Mouse (Mus musculus) hindbrain, embryonic 14.5 days (tissue): ENCODE results near the gene Foxa1. TPM values are rescaled to one million over a fixed set of nuclear protein-coding genes. Genes with fewer than 3 reads are reported as not detected.

ENCODE experiments used
- ATAC-seq: fragments of 200-750 bp; cut with Nextera tagmentation; 2 replicates; pipeline ENCODE4 v1.8.0; 2017; ENCODE audit warnings: moderate number of reproducible peaks, mild to moderate bottlenecking, moderate TSS enrichment, moderate library complexity; ENCODE audit not compliant: low FRiP score
- DNase-seq: peaks from one replicate; pipeline ENCODE4 v3.0.0-alpha.2; 2015; ENCODE audit warnings: low spot score
- H3K27ac ChIP-seq: fragments of 300-500 bp; sonication (generic); 2 replicates; pipeline ENCODE4 v1.5.1; 2014; ENCODE audit warnings: mild to moderate bottlenecking, moderate library complexity
- H3K27me3 ChIP-seq: fragments of 300-500 bp; sonication (generic); 2 replicates; pipeline ENCODE4 v1.6.1; 2014; ENCODE audit warnings: mild to moderate bottlenecking, low read length, mixed read lengths; ENCODE audit not compliant: control insufficient read depth, insufficient read depth
- H3K36me3 ChIP-seq: fragments of 300-500 bp; sonication (generic); replicated peaks from 2 replicates; pipeline ENCODE4 v1.6.1; 2014; ENCODE audit not compliant: control insufficient read depth, insufficient read depth
- H3K4me1 ChIP-seq: fragments of 300-500 bp; sonication (generic); replicated peaks from 2 replicates; pipeline ENCODE4 v1.6.1; 2014; ENCODE audit warnings: antibody characterized with exemption, low read length, mixed read lengths; ENCODE audit not compliant: control insufficient read depth, insufficient read depth
- H3K4me2 ChIP-seq: fragments of 300-500 bp; sonication (generic); replicated peaks from 2 replicates; pipeline ENCODE4 v1.6.1; 2014; ENCODE audit warnings: mild to moderate bottlenecking, moderate library complexity
- H3K4me3 ChIP-seq: fragments of 300-500 bp; sonication (generic); replicated peaks from 2 replicates; pipeline ENCODE4 v1.5.1; 2014; ENCODE audit warnings: mild to moderate bottlenecking, low read length
- H3K9ac ChIP-seq: fragments of 300-500 bp; sonication (generic); 2 replicates; pipeline ENCODE4 v1.6.1; 2014
- H3K9me3 ChIP-seq: fragments of 300-500 bp; sonication (generic); 2 replicates; pipeline ENCODE4 v1.6.1; 2016; ENCODE audit warnings: low read length; ENCODE audit not compliant: control insufficient read depth
- WGBS: fragments of 180-500 bp; shearing (Covaris S2); extraction: QIAGEN DNeasy Blood & Tissue Kit; methylation state at CpG from one replicate; pipeline ENCODE4 v1.1.7; 2014; 5-methylcytosine and 5-hydroxymethylcytosine counted together
- polyA plus RNA-seq: library from polyadenylated mRNA; unstranded; fragments of >200 nt; fragmentation: Nextera tagmentation; extraction: Ambion mirVana; gene quantifications from 2 replicates; pipeline ENCODE4 v1.2.1, GENCODE M21; 2014

Foxa1 gene
- polyA plus RNA-seq, 1 experiment from 2014 or later: 1.1 TPM

DNA sequence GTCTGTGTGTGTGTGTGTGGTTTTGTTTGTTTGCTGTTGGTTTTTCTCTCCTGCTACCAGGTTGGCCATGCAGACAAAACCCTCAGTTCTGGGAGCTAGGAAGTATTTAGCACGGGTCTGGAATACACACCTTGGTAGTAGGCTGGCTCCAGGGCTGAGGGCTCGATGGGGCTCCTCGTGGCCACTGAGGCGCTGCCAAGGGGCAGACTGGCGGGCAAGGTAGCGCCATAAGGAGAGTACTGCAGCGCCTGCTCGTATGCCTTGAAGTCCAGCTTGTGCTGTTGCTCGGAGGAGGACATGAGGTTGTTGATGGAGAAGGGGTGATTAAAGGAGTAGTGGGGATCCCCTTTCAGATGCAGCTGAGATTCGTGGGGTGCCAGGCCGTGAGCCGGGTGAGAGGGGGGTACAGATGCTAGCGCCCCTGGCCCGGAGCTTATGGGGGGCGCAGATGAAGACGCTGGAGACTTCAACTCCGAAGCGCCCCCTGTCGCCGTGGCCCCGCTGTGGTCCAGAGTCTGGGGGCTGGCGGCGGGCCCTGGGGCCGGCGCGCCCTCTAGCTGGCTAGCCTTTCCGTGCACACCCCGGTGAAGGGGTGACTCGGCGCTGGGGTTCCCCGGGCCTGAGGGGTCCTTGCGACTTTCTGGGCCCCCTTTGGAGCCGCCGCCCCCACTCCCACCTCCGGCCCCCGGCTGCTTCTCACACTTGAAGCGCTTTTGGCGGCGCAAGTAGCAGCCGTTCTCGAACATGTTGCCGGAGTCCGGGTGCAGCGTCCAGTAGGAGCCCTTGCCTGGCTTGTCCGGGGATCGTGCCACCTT lies 4.6 kb downstream of the Foxa1 start:
- Histone ChIP-seq H3K4me1 (no peaks in the 10 kb centered on the region; the same call in 1 of the 2 replicates), H3K36me3 (no peaks in the 10 kb centered on the region), H3K4me2 (no peak overlapping the region), H3K9me3 (no peaks in the 10 kb centered on the region), H3K4me3 (peak overlapping the region; percentile 11), H3K9ac (no peak overlapping the region), H3K27me3 (peaks cover 89% of the 10 kb centered on the region), H3K27ac (no peak overlapping the region)
- ATAC-seq (0 out of 2 replicates have a peak, but pooled peaks have one; percentile 13), DNase-seq (no peak)
- under 1% methylated on average over 43 of the region's 46 CpGs for WGBS

DNA sequence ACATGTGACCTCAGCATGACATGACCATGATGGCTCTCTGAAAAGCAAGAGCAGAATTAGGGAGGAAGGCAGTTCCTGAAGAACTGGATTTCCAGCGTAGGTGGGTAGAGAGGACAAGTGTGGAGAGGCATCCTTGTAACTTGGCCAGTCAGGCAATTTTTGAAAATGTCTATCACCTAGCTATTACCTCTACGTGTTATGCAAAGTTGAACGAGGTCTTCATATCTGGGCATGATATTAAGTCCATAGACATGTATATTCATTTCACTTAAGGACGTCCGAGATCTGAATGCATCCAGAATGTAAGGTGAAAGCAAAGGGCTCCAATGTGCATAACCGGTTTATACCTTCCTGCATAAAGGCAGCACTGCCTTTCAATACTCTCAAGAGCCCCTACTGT lies 5.6 kb downstream of the Foxa1 start:
- no peak overlapping the region for H3K4me3 ChIP-seq
- ATAC-seq: no peak

DNA sequence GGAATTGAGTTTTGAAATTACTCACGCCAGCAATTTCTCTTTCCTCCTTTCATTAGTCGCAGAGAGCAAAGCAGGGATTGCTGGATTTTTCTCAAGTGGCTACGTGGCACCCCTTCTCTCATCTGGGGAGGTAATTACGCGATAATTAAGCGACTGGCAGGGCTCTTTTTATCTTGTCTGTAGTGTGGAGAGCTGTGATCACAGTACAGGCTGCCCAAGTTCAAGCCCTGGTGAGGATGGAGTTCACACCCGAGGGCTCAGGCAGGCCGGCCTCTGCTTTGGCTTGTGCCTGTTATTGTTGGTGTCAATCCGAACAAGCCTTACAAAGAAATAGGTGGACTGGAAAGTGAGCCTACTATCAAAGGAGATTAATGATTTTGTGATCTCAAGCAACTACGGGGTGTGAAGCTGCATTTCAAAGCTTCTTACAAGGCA lies 7.1 kb downstream of the Foxa1 start:
- Histone ChIP-seq H3K9ac (no peak overlapping the region), H3K27me3 (peaks cover 93% of the 10 kb centered on the region), H3K4me1 (no peaks in the 10 kb centered on the region), H3K4me3 (no peak overlapping the region), H3K27ac (no peak overlapping the region), H3K4me2 (0 out of 2 replicates have a peak overlapping the region, but pooled peaks have one; percentile 37), H3K9me3 (no peaks in the 10 kb centered on the region), H3K36me3 (no peaks in the 10 kb centered on the region)
- DNase-seq (peak; percentile 54), ATAC-seq (no peak)
- under 1% methylated on average over 10 of the region's 10 CpGs for WGBS

More for the DNA sequence above, 5.6 kb downstream of the Foxa1 start:
- Histone ChIP-seq H3K4me2 (no peak overlapping the region; the same call in 1 of the 2 replicates), H3K4me1 (no peaks in the 10 kb centered on the region; the same call in 1 of the 2 replicates), H3K9me3 (no peaks in the 10 kb centered on the region), H3K27me3 (peaks cover 91% of the 10 kb centered on the region), H3K36me3 (no peaks in the 10 kb centered on the region), H3K9ac (no peak overlapping the region), H3K27ac (no peak overlapping the region)
- 9% methylated on average over 6 of the region's 6 CpGs for WGBS
- no peak for DNase-seq

DNA sequence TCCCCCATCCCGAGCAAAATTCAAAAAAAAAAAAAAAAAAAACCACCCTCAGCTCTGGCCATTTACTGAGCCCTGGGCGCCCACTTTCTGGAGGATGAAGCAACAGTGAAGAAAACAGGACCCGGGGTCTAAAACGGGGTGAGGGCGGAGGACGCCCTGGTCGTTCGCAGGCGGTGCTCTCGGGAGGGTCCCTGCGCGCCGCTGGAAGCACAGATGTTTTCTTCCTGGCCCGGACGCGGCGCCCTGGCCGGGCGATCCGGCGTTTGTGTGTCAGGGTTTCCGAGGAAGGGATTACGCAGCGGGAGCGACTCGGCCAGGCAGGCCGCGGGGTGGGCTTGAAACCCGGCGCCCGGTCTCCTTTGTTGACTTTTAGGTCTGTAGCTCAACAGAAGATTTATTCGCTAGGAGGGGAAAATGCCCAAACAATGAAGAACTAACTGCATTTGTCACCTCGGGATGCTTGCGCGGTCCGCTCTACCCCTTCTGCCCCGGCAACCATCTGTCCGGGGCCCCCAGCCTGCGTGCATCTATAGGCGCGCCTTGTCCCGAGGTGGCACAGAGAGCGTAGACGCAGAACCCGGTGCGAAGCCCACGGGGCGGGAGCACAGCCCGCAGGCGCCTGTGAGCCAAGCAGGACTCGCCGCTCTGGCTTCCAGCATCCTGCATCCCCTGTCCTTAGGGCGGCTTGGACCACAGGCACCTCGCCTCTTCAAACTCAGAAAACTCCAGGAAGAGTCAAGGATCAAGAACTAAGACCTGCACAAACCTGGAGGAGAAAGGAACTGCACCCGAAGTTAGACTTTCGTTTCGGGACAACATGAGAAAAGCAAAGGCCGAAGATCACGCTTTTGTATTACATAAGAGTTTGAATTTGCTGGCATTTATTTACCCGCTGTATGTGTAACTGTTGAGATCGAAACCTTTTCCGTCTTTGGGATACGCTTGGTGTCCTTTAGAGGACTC lies 7.8 kb downstream of the Foxa1 start:
- Histone ChIP-seq H3K4me3 (peak overlapping the region; percentile 19), H3K36me3 (no peaks in the 10 kb centered on the region), H3K4me2 (peak overlapping the region; percentile 37), H3K9me3 (no peaks in the 10 kb centered on the region), H3K9ac (peak overlapping the region; percentile 16; the same call in 1 of the 2 replicates), H3K27ac (no peak overlapping the region), H3K4me1 (no peaks in the 10 kb centered on the region), H3K27me3 (peaks cover 93% of the 10 kb centered on the region)
- ATAC-seq (0 out of 2 replicates have a peak, but pooled peaks have one; percentile 21), DNase-seq (peak; percentile 64)
- WGBS: under 1% methylated on average over 63 of the region's 63 CpGs

DNA sequence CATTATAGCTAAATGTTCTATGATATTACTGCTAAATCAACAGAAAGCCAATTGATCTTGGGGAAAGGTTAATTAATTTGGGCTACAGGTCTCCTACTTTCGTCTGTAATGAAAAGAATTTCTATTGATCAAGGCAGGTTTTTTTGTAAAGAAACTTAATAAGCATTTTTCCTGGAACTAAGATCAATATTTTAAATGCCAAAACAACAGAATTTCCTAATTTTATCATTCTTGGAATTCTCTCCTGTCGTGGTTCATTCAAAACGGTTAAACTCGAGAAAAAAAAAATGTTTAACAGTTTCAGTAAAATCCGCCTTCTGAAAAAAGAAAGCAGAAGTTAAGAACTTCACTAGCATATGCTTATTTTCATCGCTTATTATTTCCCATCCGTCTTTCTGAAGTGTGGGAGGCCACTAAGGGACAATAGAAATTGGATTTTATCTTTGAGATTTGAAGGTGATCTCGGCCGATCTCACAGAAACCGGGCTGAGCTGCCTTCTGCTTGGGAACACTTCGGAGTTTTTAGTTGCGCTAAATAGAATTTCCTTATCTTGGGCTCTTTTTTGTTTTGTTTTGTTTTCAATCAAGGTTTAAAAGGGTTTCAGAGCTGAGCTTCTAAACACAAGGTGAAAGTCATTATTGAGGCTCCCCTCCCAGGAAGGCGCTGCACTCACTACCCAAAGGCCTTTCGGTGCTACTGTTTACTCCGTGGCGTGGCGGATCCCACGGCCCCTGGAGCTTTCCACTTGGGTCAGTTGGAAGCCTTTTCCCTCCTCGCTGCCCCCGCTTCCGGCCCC lies 8.7 kb downstream of the Foxa1 start:
- Histone ChIP-seq H3K36me3 (no peaks in the 10 kb centered on the region), H3K4me1 (no peaks in the 10 kb centered on the region), H3K9me3 (no peaks in the 10 kb centered on the region), H3K9ac (no peak overlapping the region), H3K27me3 (peaks cover 93% of the 10 kb centered on the region), H3K4me2 (peak overlapping the region; percentile 37), H3K4me3 (peak overlapping the region; percentile 19), H3K27ac (no peak overlapping the region)
- peak; percentile 66 for DNase-seq
- whole genome bisulfite sequencing: under 1% methylated on average over 21 of the region's 21 CpGs
- ATAC-seq: no peak

DNA sequence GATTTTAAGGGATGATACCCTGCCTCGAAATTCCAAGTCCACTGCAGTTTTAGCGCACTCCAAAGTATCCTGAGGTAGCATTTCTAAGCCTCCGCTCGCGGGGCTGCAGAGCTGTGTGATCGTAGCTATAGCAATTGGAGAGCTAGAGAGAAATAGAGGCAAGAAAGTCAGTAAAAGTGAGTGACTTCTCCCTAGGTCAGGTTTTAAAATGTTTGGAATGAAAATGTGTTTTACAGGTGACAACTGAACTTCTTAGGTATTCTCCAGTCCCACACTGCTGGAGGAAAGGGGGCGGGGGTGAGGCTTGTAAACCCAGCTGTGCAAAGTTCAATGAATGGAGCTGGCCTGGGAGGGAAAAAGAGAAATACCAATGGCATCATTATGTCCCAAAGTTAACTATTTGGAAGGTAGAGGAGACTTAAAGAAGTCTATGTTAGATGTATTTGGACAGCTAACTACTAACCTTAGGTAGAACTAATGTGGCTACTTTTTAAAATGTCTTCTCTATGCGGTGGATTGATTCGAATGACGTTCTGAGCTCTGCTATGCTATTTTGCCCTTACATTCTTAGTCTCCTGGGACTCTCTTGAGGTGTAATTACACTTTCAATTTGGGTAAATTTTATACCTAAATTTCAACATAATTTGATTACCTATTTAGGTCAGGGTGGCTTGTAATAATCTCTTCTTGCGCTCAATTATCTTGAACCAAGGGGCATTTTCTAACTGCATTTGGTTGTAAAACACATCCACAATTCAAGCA lies 9.6 kb downstream of the Foxa1 start:
- no peak overlapping the region for H3K9ac ChIP-seq
- peaks cover 93% of the 10 kb centered on the region for H3K27me3 ChIP-seq
- H3K4me3 ChIP-seq: no peak overlapping the region
- H3K4me2 ChIP-seq: no peak overlapping the region
- H3K9me3 ChIP-seq: no peaks in the 10 kb centered on the region
- ATAC-seq (no peak), DNase-seq (no peak)
- no peak overlapping the region for H3K27ac ChIP-seq
- H3K36me3 ChIP-seq: no peaks in the 10 kb centered on the region
- H3K4me1 ChIP-seq: no peaks in the 10 kb centered on the region
- WGBS: 5% methylated on average over 11 of the region's 11 CpGs

DNA sequence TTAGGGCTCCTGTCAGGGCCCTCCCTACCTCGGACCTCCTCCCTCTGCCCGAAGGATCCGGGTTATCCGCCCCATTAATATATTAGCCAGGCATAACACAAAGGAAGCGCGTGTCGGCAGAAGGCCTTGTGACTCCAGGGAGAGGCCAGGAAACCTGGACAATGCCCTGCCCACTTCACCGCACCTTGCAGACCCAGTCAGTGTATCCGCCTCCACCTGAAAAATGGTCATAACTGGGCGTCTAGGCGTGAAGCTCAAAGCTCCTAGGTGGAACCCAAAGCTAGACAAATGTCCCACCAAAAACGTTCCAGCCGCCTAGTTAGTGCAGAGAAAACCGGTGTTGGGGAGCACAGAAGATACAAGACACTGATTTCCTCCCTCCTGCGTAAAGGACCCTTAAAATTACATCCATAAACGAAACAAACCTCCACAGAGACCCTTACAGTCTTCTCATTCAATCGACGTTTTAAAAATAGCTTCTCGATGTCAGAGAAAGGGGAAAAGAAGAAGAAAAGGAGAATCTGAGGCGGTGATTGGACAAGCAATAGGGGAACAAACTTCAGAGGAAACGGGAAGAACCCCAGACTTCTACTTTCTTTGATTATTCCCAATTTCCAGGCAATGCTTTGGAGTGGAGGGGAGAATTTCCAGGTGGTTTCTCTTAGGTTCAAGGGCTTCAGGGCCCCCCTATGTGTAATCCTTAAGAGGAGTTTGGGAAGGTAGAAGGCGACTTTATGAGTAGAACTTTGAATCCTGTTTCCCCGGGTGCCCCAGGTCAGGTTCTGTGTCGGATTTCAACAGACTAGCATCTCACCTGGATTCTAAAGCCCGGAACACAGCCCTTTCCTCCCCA lies 10.4 kb downstream of the Foxa1 start:
- DNase-seq: no peak
- Histone ChIP-seq H3K9me3 (no peaks in the 10 kb centered on the region), H3K4me3 (no peak overlapping the region), H3K27me3 (peaks cover 93% of the 10 kb centered on the region), H3K9ac (no peak overlapping the region), H3K4me1 (no peaks in the 10 kb centered on the region), H3K27ac (no peak overlapping the region), H3K4me2 (no peak overlapping the region), H3K36me3 (no peaks in the 10 kb centered on the region)
- 2% methylated on average over 25 of the region's 25 CpGs for WGBS
- ATAC-seq: no peak
